Mouse (Mus musculus) embryonic facial prominence, embryonic 15.5 days (tissue): ENCODE data around the gene Bcl9. TPM values are rescaled to one million over a fixed set of nuclear protein-coding genes. Genes with fewer than 3 reads are reported as not detected.

Source experiments
- ATAC-seq: fragments of 200-750 bp; cut with Nextera tagmentation; 2 replicates; pipeline ENCODE4 v1.8.0; 2017; ENCODE audit warnings: low read depth, moderate TSS enrichment; ENCODE audit not compliant: insufficient number of reproducible peaks, low FRiP score, low TSS enrichment
- H3K27ac ChIP-seq: fragments of 300-500 bp; sonication (generic); replicated peaks from 2 replicates; pipeline ENCODE4 v1.5.1; 2015; ENCODE audit warnings: mild to moderate bottlenecking, inconsistent platforms
- H3K27me3 ChIP-seq: fragments of 300-500 bp; sonication (generic); 2 replicates; pipeline ENCODE4 v1.6.1; 2015; ENCODE audit warnings: inconsistent platforms
- H3K36me3 ChIP-seq: fragments of 300-500 bp; sonication (generic); 2 replicates; pipeline ENCODE4 v1.6.1; 2015; ENCODE audit warnings: mild to moderate bottlenecking, inconsistent platforms
- H3K4me1 ChIP-seq: fragments of 300-500 bp; sonication (generic); 2 replicates; pipeline ENCODE4 v1.6.1; 2015; ENCODE audit warnings: inconsistent platforms
- H3K4me2 ChIP-seq: fragments of 300-500 bp; sonication (generic); replicated peaks from 2 replicates; pipeline ENCODE4 v1.6.1; 2015; ENCODE audit warnings: mild to moderate bottlenecking, inconsistent platforms
- H3K4me3 ChIP-seq: fragments of 300-500 bp; sonication (generic); replicated peaks from 2 replicates; pipeline ENCODE4 v1.5.1; 2015; ENCODE audit warnings: mild to moderate bottlenecking, inconsistent platforms
- H3K9ac ChIP-seq: fragments of 300-500 bp; sonication (generic); 2 replicates; pipeline ENCODE4 v1.6.1; 2015; ENCODE audit warnings: inconsistent platforms
- H3K9me3 ChIP-seq: fragments of 300-500 bp; sonication (generic); replicated peaks from 2 replicates; pipeline ENCODE4 v1.6.1; 2016; ENCODE audit warnings: inconsistent platforms
- WGBS: fragments of 180-500 bp; shearing (Covaris S2); methylation state at CpG from one replicate; pipeline ENCODE4 v1.1.7; 2015; 5-methylcytosine and 5-hydroxymethylcytosine counted together
- polyA plus RNA-seq: library from polyadenylated mRNA; unstranded; fragments of >200 nt; fragmentation: Nextera tagmentation; extraction: Ambion mirVana; gene quantifications from 2 replicates; pipeline ENCODE4 v1.2.1, GENCODE M21; 2015

Gene Bcl9
- polyA plus RNA-seq, 1 experiment from 2014 or later: 68.2 TPM

GRCm38 (mm10) chr3:97209351-97209750, 88.4 kb downstream of the Bcl9 start:
- no peak for ATAC-seq

GRCm38 (mm10) chr3:97206521-97206920, 91.2 kb downstream of the Bcl9 start:
- H3K27ac ChIP-seq: no peak overlapping the region
- peaks cover 13% of the 10 kb centered on the region for H3K4me1 ChIP-seq
- no peak overlapping the region for H3K4me3 ChIP-seq
- no peak overlapping the region for H3K9ac ChIP-seq
- no peak overlapping the region for H3K4me2 ChIP-seq
- ATAC-seq: no peak
- no peaks in the 10 kb centered on the region for H3K9me3 ChIP-seq
- peaks cover 73% of the 10 kb centered on the region for H3K36me3 ChIP-seq
- no peaks in the 10 kb centered on the region for H3K27me3 ChIP-seq
- 76% methylated on average over 3 of the region's 3 CpGs for WGBS

More at GRCm38 (mm10) chr3:97209351-97209750, 88.4 kb downstream of the Bcl9 start:
- H3K9ac ChIP-seq: no peak overlapping the region
- H3K4me2 ChIP-seq: no peak overlapping the region
- H3K4me1 ChIP-seq: peaks cover 13% of the 10 kb centered on the region
- H3K27ac ChIP-seq: no peak overlapping the region
- peaks cover 92% of the 10 kb centered on the region for H3K36me3 ChIP-seq
- no peaks in the 10 kb centered on the region for H3K27me3 ChIP-seq
- no peaks in the 10 kb centered on the region for H3K9me3 ChIP-seq
- WGBS: 72% methylated on average over 9 of the region's 9 CpGs
- H3K4me3 ChIP-seq: no peak overlapping the region

- Histone ChIP-seq H3K36me3 (peaks cover 48% of the 10 kb centered on the region), H3K27me3 (no peaks in the 10 kb centered on the region), H3K4me1 (peaks cover 6% of the 10 kb centered on the region; the same call in 1 of the 2 replicates), H3K27ac (no peak overlapping the region), H3K9ac (no peak overlapping the region), H3K9me3 (no peaks in the 10 kb centered on the region), H3K4me2 (no peak overlapping the region), H3K4me3 (no peak overlapping the region)
- 72% methylated on average over 14 of the region's 14 CpGs for WGBS
- no peak for ATAC-seq
These were observed 93.8 kb downstream of the Bcl9 start for GRCm38 (mm10) chr3:97203880-97204279.

GRCm38 (mm10) chr3:97201943-97202342, 95.8 kb downstream of the Bcl9 start:
- no peaks in the 10 kb centered on the region for H3K9me3 ChIP-seq
- ATAC-seq: 0 out of 2 replicates have a peak, but pooled peaks have one; percentile 35
- WGBS: 42% methylated on average over 5 of the region's 5 CpGs
- H3K9ac ChIP-seq: no peak overlapping the region
- no peak overlapping the region for H3K27ac ChIP-seq
- H3K4me1 ChIP-seq: no peaks in the 10 kb centered on the region
- H3K4me2 ChIP-seq: no peak overlapping the region
- peaks cover 29% of the 10 kb centered on the region for H3K36me3 ChIP-seq
- no peaks in the 10 kb centered on the region for H3K27me3 ChIP-seq
- H3K4me3 ChIP-seq: no peak overlapping the region

DNA sequence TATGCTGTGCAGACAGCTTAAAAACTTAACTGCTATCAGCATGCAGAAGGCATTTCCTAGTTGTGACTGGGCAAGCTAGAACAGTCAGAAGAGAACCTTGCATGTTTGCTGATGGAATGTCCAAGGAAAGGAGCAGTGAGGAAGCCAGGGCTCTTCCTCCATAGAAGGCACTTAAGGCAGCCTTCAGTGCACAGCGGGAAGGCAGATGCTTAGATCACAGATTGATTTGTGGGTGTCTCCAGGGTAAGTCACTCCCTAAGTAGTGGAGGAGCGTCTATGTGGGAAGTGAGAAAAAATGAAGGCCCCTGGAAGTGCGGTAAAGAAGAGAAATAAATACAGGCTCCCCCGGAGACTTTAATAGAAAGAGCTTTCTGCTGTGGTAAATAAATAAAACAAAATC, 98.5 kb downstream of the Bcl9 start:
- Histone ChIP-seq H3K9ac (no peak overlapping the region), H3K4me1 (no peaks in the 10 kb centered on the region), H3K36me3 (peaks cover 5% of the 10 kb centered on the region; the same call in 1 of the 2 replicates), H3K27ac (no peak overlapping the region), H3K4me3 (no peak overlapping the region), H3K4me2 (no peak overlapping the region), H3K9me3 (no peaks in the 10 kb centered on the region), H3K27me3 (no peaks in the 10 kb centered on the region)
- no peak for ATAC-seq
- 31% methylated on average over 4 of the region's 4 CpGs for WGBS

DNA sequence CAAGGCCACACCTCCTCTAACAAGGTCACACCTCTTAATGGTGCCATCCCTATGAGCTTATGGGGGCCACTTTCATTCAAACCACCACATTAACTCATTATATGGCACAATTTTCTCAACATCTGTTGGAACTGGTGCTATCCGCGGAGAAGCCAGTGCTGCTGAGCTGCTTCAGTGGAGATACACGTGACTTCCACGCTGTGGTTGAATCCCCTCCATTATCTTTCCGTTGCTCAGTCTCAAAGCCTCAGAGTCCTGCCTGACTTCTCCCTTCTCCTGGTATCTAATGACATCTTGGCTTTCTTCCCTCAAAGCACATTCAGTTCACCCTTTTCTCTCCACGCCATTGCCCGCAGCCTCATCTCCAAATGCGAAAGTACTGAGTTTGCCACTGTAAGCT, 101.1 kb downstream of the Bcl9 start:
- no peak for ATAC-seq

GRCm38 (mm10) chr3:97185098-97185860, 112.4 kb downstream of the Bcl9 start:
- Histone ChIP-seq H3K9ac (no peak overlapping the region), H3K4me2 (no peak overlapping the region), H3K9me3 (no peaks in the 10 kb centered on the region), H3K27me3 (no peaks in the 10 kb centered on the region), H3K36me3 (no peaks in the 10 kb centered on the region), H3K27ac (no peak overlapping the region), H3K4me3 (no peak overlapping the region), H3K4me1 (0 out of 2 replicates have a peak, but pooled peaks cover 3% of the 10 kb centered on the region)
- WGBS: 42% methylated on average over 10 of the region's 10 CpGs
- no peak for ATAC-seq

More for the DNA sequence above, 101.1 kb downstream of the Bcl9 start:
- no peak overlapping the region for H3K4me2 ChIP-seq
- H3K27me3 ChIP-seq: no peaks in the 10 kb centered on the region
- no peaks in the 10 kb centered on the region for H3K4me1 ChIP-seq
- no peaks in the 10 kb centered on the region for H3K36me3 ChIP-seq
- no peak overlapping the region for H3K27ac ChIP-seq
- H3K4me3 ChIP-seq: no peak overlapping the region
- 81% methylated on average over 8 of the region's 8 CpGs for WGBS
- no peak overlapping the region for H3K9ac ChIP-seq
- H3K9me3 ChIP-seq: no peaks in the 10 kb centered on the region

- no peak overlapping the region for H3K27ac ChIP-seq
- H3K36me3 ChIP-seq: no peaks in the 10 kb centered on the region
- no peak overlapping the region for H3K4me3 ChIP-seq
- no peak overlapping the region for H3K9ac ChIP-seq
- H3K27me3 ChIP-seq: no peaks in the 10 kb centered on the region
- H3K9me3 ChIP-seq: no peaks in the 10 kb centered on the region
- H3K4me1 ChIP-seq: 0 out of 2 replicates have a peak, but pooled peaks cover 3% of the 10 kb centered on the region
- ATAC-seq: no peak
- WGBS: 38% methylated on average over 3 of the region's 3 CpGs
- no peak overlapping the region for H3K4me2 ChIP-seq
These were observed 113.9 kb downstream of the Bcl9 start for GRCm38 (mm10) chr3:97183810-97184209.

DNA sequence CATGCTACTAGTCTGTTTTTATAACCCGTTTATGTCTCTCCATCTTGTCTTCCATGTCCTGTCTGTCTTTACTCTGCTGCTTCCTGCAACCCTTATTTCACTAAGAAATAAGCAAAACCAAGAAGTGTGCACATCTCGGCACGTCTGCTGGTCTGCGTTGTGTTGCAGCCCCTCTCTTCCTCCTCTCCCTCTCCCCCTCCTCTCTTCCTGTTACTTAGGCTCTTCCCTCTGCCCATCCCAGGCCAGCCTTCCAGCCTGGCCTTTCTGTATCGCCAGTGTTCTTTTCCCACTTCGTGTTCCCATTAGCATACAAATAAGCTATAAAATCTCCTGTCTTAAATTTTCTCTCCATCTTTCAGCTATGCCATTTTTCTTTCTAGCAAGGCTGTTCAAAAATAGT, 117.2 kb downstream of the Bcl9 start:
- Histone ChIP-seq H3K9me3 (no peaks in the 10 kb centered on the region), H3K36me3 (peaks cover 8% of the 10 kb centered on the region; the same call in 1 of the 2 replicates), H3K9ac (no peak overlapping the region), H3K27ac (no peak overlapping the region), H3K4me2 (no peak overlapping the region), H3K27me3 (no peaks in the 10 kb centered on the region), H3K4me1 (no peaks in the 10 kb centered on the region), H3K4me3 (no peak overlapping the region)
- 47% methylated on average over 6 of the region's 6 CpGs for WGBS
- no peak for ATAC-seq

- 77% methylated on average over 6 of the region's 6 CpGs for WGBS
- Histone ChIP-seq H3K4me3 (no peak overlapping the region), H3K4me2 (no peak overlapping the region), H3K27me3 (no peaks in the 10 kb centered on the region), H3K9ac (no peak overlapping the region), H3K27ac (no peak overlapping the region), H3K9me3 (no peaks in the 10 kb centered on the region), H3K36me3 (peaks cover 8% of the 10 kb centered on the region; the same call in 1 of the 2 replicates), H3K4me1 (no peaks in the 10 kb centered on the region)
- no peak for ATAC-seq
These were observed 118.8 kb downstream of the Bcl9 start for GRCm38 (mm10) chr3:97178885-97179284.

- Histone ChIP-seq H3K9me3 (no peaks in the 10 kb centered on the region), H3K36me3 (peaks cover 13% of the 10 kb centered on the region; the same call in 1 of the 2 replicates), H3K4me3 (no peak overlapping the region), H3K4me2 (no peak overlapping the region), H3K9ac (no peak overlapping the region), H3K27ac (no peak overlapping the region), H3K27me3 (no peaks in the 10 kb centered on the region), H3K4me1 (no peaks in the 10 kb centered on the region)
- no peak for ATAC-seq
- WGBS: 74% methylated on average over 5 of the region's 5 CpGs
These were observed 125.1 kb downstream of the Bcl9 start for GRCm38 (mm10) chr3:97172632-97173031.

- H3K4me2 ChIP-seq: no peak overlapping the region
- peaks cover 13% of the 10 kb centered on the region; the same call in 1 of the 2 replicates for H3K36me3 ChIP-seq
- H3K4me1 ChIP-seq: no peaks in the 10 kb centered on the region
- no peak overlapping the region for H3K9ac ChIP-seq
- H3K27me3 ChIP-seq: no peaks in the 10 kb centered on the region
- no peaks in the 10 kb centered on the region for H3K9me3 ChIP-seq
- H3K4me3 ChIP-seq: no peak overlapping the region
- no peak for ATAC-seq
- 61% methylated on average over 9 of the region's 9 CpGs for WGBS
- H3K27ac ChIP-seq: no peak overlapping the region
These were observed 125.5 kb downstream of the Bcl9 start for GRCm38 (mm10) chr3:97172231-97172630.
